Mouse (Mus musculus) cerebellum, adult (tissue): Measurements from ENCODE around the gene Stox1.

Source experiments
- ATAC-seq: cut with Nextera tagmentation; 2 replicates; pipeline ENCODE4 v1.9.2; 2017; ENCODE audit warnings: mild to moderate bottlenecking, moderate library complexity, mixed read lengths; ENCODE audit not compliant: insufficient number of reproducible peaks, low FRiP score, low TSS enrichment

Gene Stox1

DNA sequence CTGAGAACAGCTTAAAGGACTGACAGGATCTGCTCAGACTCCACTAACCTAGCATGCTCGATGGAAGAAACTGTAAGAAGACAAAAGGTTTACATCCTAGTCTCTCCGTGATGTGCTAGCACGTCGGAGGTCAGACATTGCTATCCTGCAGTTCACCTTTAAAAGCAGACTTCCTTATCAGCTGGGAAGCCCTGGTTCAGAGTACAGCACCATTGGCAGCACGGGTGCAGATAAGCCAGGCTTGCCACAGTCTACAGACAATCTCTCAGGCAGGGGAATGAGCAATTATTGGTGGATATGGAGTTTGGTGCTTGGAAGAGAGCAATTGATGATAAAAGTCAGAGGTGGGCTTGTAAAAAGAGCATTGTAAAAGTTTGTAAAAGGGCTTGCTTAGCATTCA lies 57.9 kb downstream of the Stox1 start:
- ATAC-seq = no peak

DNA sequence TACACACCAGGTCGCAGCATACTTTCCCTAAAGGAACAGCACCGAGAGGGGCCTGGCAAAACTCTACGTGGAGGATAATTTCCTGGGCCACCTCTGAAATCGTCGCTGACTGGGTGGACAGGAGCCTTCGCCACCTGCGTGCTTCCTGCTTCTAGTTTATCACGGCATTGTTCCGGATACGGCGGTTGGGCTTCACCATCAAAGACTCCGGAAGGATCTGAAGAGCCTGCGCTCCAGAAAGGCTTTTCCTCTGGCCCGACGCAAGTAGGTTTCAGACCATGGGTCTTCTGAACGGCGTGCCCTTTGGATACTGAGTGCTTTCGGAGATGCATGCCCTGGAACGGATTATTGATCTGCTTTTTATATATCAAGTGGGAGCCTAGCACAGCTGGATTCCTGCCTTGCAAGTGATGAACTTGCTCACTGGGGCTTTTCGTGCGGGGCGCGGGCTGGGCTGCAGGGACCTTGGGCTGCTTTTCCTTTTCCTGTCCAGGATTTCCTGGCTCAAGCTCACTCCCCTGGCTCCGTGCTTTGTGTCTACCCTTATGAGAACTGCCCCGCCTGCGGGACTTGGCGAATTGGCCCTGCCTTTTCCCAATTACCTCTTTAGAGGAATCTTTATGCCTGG lies 60.9 kb downstream of the Stox1 start:
- no peak for ATAC-seq

DNA sequence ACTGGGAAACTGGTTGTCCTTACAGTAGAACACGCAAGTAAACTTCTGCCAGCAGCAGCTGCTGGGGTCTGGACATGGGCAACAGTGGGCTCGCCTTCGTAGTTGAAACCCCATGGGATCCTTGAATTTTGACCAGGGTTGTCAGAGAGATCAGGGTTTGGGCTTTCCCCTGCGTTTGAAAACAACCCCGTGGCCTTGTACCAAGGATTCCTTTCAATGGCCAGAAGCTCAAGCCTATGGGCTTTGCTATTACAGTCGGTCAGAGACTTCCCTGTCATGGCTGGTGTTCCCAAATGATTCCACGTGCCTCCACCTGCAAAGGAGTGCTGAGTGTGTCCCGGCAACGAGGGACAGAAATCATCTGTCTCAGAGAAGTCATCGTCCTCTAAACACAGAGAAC lies 61.8 kb downstream of the Stox1 start:
- ATAC-seq = no peak

DNA sequence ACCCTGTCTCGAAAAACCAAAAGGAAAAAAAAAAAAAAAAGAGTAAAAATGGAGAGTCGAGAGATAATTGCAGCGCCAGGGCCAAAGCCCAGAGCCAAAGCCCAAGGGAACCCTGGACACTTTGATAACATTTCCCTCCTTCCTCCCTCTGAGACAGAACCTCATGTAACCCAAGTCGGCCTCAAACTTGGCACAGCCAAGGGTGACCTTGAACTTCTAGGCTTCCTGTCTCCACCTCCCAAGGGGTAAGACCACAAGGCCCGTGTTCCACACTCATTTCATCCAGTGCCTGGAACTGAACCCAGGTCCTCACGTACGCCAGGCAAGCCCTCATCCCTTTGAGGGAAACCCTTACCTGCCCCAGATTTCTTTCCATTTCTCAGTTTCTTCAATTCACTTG lies 69.2 kb downstream of the Stox1 start:
- no peak for ATAC-seq

DNA sequence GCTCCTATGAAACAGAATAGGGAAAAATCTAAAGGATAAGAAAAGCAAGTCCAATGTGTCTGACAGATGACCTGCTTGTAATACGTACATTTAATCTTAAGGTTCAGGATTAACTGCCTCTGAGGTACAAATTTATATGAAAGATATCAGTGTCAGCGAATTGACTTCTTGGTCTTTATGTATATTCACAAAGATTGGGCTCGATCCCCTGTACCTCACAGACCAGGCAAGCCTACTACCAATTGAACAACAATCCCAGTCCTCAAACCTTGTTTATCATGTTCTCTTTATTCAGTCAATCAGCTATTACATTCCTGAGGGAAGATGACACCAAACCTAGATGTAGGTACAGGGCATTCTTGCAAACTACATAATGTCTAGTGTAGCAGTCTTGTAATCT lies 74.0 kb downstream of the Stox1 start:
- no peak for ATAC-seq

DNA sequence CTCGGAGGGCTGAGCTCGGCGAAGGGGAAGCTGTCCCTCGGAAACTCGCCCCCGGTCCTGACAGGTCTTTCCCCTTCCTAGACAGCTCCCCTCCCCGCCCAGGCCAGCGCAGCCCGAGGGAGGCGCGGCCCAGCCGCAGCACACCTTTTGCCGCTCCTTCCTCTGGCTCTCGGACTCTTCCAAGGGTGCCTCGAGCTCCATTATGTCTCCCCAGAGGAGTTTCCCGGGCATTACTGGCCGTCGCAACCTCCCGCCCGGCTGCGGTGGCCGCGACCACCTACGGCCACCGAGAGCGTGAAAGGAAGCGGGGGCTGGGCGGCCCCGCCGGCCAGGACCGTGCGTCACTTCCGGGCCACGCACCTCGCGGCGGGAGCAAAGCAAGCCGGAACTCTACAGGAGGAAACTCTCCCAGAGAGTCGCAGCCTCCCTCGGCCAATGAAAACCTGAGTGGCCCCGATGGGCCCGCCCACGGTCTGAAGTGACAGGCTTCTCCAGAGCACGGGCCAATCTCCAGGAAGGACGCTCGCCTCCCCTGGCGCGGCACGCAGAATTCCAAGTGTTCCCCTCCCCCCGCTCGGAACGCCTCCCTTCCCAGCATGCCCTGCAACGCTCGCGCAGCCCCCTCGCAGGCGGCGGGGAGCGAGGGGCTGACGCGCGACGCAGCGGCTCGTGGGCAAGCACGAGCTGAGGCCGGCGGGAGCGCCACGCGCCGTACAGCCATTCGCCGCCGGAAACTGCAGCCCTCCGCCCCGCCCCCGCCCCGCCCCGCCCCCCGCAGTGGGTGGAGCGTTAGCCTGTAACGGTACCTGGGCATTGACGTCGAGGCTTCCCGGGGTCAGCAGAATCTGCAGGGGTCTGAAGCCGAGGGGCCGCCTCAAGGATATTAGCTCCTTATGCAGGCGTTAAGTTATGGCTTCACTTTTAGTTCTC lies 74.8 kb downstream of the Stox1 start, which contains the start of gene Ddx50:
TSS of gene Ddx50 (minus strand) at position 338 of the 930 bp plus-strand sequence.
- ATAC-seq = peak; percentile 99

DNA sequence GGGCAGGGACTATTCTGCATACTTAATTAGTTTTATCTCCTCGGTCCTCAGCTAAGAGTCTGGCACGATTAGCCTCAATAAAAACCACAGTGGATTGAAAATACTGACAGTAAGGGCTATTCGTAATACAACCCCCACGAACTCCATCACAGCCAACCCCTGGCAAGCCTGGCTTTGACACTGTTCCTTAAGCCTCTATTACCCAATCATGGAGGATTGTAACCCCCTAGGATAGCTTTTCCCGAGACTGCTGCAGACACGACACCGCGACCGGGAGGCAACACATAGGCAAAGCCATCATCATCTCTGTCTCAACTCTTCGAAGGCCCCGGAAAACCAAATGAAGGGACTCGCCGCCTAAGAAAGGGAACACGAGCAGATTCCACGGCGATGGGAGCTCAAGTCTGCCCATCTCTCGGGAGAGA lies 75.6 kb downstream of the Stox1 start:
- no peak for ATAC-seq
